Mouse (Mus musculus): ENCODE measurements at regions not wholly inside any gene's neighbourhood (a gene's known extent, or its start where the extent isn't known, plus 50 kb on each side); places are given as distances from the start of the nearest gene placed in this dataset.

DNA sequence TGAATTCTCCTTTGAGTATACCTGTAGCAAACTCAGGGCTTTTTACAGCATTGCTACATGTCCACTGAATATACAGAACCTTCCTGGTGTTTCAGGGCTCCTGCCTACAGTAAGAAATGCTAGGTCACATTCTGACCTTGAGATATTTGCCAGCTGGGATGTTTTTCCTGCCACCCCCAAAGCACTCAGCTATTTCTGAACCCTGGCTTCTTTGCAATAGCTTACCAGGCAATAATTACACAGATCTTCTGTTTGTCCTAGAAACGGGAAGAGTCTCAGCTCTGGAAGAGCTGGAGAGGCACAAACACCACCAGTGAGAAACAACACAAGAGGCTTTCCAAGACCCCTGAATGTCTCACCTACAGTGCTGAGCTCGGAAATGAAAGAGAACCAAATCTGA is 366.7 kb downstream of the Wdr72 start:
- TF ChIP-seq CTCF (IDR thresholded peaks at IDR 0.05; ENCODE audit: extremely low read depth, insufficient read depth, insufficient read length, insufficient replicate concordance), result no peak
- no peak for TF ChIP-seq POLR2A (IDR thresholded peaks at IDR 0.05; ENCODE audit: low read depth, low read length)
